Mouse (Mus musculus): Measurements from ENCODE around the gene Slc13a1.

The Slc13a1 gene

GRCm38 (mm10) chr6:24072804-24073203, 95.1 kb downstream of the Slc13a1 start:
- no peak for DNase-seq

GRCm38 (mm10) chr6:24059754-24060153, 108.1 kb downstream of the Slc13a1 start:
- DNase-seq = no peak

GRCm38 (mm10) chr6:24055086-24055485, 112.8 kb downstream of the Slc13a1 start:
- peak; percentile 10 for DNase-seq

- DNase-seq = peak; percentile 72
Observed at GRCm38 (mm10) chr6:24054086-24054710, 113.7 kb downstream of the Slc13a1 start.

DNA sequence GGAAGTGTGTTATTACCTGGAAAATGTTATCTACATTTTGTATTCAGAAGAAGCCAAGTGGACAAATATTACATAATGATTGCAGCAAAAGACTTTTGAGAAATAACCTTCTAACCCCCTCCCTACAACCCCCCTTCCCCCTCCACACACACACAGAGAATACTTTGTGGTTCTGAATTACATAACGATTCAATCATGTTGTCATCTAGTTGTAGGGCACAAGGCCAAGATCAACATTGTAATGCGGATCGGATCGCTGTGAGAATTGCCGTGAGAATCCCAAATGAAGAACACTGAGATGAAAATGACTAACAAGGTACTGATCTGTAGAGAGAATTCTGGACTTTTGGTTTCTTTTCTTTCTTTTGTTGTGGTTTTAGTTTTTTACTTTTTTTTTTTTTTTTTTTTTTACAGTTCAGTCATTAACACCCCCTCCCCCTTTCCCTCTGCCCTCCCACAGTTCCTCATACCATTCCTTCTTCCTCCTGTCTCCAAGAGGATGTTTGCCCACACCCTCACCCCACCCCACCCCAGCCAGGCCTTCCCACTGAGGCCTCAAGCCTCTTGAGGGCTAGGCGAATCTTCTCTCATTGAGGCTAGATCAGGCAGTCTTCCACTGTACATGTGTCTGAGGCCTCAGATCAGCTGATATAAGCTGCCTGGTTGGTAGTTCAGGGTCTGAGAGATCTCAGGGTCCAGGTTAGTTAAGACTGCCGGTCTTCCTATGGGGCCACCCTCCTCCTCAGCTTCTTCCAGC, 120.7 kb downstream of the Slc13a1 start:
- peak; percentile 13 for DNase-seq

DNA sequence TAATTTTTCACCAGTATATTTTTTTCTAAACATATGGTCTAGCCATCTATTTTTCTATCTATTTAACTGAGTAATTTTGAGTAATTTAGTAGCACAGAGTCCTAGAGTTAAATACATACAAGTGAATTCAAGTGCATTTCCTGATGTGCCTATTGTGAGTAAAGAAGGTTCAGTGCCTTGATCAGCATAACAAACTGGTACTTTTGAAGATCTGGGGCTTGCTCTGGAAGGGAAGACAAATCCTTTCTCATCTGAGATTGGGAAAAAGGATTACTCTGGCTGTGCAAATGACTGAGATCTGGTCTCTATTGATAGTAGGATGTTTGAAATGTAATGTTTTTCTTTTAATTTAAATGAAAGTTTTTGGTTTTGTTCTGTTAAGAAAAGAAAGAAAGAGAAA, 124.4 kb downstream of the Slc13a1 start:
- no peak for DNase-seq

Measured in cerebellum, adult 9-10 months (tissue).